ENCODE assay signal across 21 mouse cellular contexts in the genomic region with DNA sequence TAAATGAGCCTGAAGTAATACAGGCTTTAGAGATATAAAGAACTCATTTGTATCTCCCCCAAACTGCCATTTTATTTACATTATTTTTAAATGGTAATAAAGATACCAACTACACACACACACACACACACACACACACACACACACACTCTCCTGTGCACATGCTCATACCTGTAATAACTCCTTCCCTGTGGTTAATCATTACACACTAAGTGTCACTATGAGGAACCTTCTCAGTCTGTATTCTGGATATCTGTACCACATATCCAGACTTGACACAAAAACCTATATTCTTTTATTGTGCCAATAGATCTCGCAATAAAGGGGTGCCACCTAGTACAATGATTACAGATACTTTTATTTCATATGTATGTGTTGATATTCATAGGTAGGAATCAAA.
A peak's percentile ranks its signal among the peaks of the same experiment; 100 is the strongest.
DNase-seq lines count a peak whose midpoint lies in the region; ATAC-seq and TF ChIP-seq lines count a peak whose summit lies in the region.
"Had no signal": no experiment of that assay in that cellular context is flagged by ENCODE, and none has a peak within 500 bp of the region (broad histone marks: within the 10 kb centered on the region; RNA-seq: fewer than 3 reads in every experiment).

No protein-coding gene starts in this region.

- H3K27ac ChIP-seq in intestine, embryonic 15.5 days, result no peak overlapping the region
- no peak overlapping the region for H3K27ac ChIP-seq in intestine, embryonic 16.5 days (ENCODE audit: low read length)
- H3K27ac ChIP-seq in intestine, postnatal 0 days (ENCODE audit: low read depth, low read length), result no peak overlapping the region

- WGBS in intestine, embryonic 15.5 days, result 63% methylated on average over 1 of the region's 1 CpGs
- 72% methylated on average over 1 of the region's 1 CpGs for WGBS in intestine, embryonic 16.5 days
- WGBS in intestine, postnatal 0 days, result 48% methylated on average over 1 of the region's 1 CpGs

- no peaks in the 10 kb centered on the region for H3K27me3 ChIP-seq in intestine, embryonic 15.5 days (replicated peaks)
- no peaks in the 10 kb centered on the region for H3K27me3 ChIP-seq in intestine, embryonic 16.5 days (replicated peaks; ENCODE audit: control insufficient read depth, insufficient read depth, low read length)
- no peaks in the 10 kb centered on the region for H3K27me3 ChIP-seq in intestine, postnatal 0 days (replicated peaks; ENCODE audit: control insufficient read depth, insufficient read depth, low read length)
- H3K27me3 ChIP-seq: CH12.LX, Patski had no signal

- no peak overlapping the region for H3K4me3 ChIP-seq in intestine, embryonic 15.5 days (replicated peaks)
- H3K4me3 ChIP-seq in intestine, embryonic 16.5 days (ENCODE audit: low read length), result no peak overlapping the region
- H3K4me3 ChIP-seq in intestine, postnatal 0 days (ENCODE audit: low read depth, low read length), result no peak overlapping the region

- no peak overlapping the region for H3K4me2 ChIP-seq in intestine, embryonic 15.5 days (replicated peaks)
- no peak overlapping the region for H3K4me2 ChIP-seq in intestine, embryonic 16.5 days (ENCODE audit: low read depth, low read length)
- no peak overlapping the region for H3K4me2 ChIP-seq in intestine, postnatal 0 days (replicated peaks; ENCODE audit: low read depth)

- peak; percentile 81; the same call in 1 of the 2 replicates for ATAC-seq in intestine, embryonic 15.5 days
- peak; percentile 92 for ATAC-seq in intestine, embryonic 16.5 days
- peak; percentile 77; the same call in 1 of the 2 replicates for ATAC-seq in intestine, postnatal 0 days
- ATAC-seq in frontal cortex, adult (ENCODE audit: low TSS enrichment), result no peak
- ATAC-seq: activated CD4-positive, CD25-positive, alpha-beta regulatory T cell, adult 4 months; CD4-positive, CD25-positive, alpha-beta regulatory T cell, adult 4 months; Patski had no signal

- no peak for TF ChIP-seq CTCF in intestine, postnatal 0 days (IDR thresholded peaks at IDR 0.05; ENCODE audit: low read depth)

- H3K4me1 ChIP-seq in intestine, embryonic 15.5 days (replicated peaks), result no peaks in the 10 kb centered on the region
- H3K4me1 ChIP-seq in intestine, embryonic 16.5 days (ENCODE audit: control insufficient read depth, insufficient read depth, low read length), result no peaks in the 10 kb centered on the region
- H3K4me1 ChIP-seq in intestine, postnatal 0 days (replicated peaks; ENCODE audit: control insufficient read depth, insufficient read depth, low read length), result no peaks in the 10 kb centered on the region

- DNase-seq in layer of hippocampus, adult 18-20 months (ENCODE audit: low spot score in 2 of 2), result no peak
- DNase-seq in embryo, embryonic 11 days, result no peak
- DNase-seq: adrenal gland, adult 2 months; adrenal gland, adult 8-10 months; adrenal gland, postnatal 10 days; adrenal gland, postnatal 14 days; adrenal gland, postnatal 25 days; adrenal gland, postnatal 36 days; B cell, adult 2 months; cerebellum, adult 11 months; cerebellum, adult 11-12 months; cerebellum, adult 18-20 months had no signal

- H3K9ac ChIP-seq in intestine, embryonic 15.5 days, result no peak overlapping the region
- H3K9ac ChIP-seq in intestine, embryonic 16.5 days (ENCODE audit: low read depth, low read length), result no peak overlapping the region
- H3K9ac ChIP-seq in intestine, postnatal 0 days (ENCODE audit: low read depth, low read length), result no peak overlapping the region

- H3K36me3 ChIP-seq in intestine, embryonic 15.5 days, result no peaks in the 10 kb centered on the region
- H3K36me3 ChIP-seq in intestine, embryonic 16.5 days (ENCODE audit: control insufficient read depth, insufficient read depth, low read length), result no peaks in the 10 kb centered on the region
- no peaks in the 10 kb centered on the region for H3K36me3 ChIP-seq in intestine, postnatal 0 days (ENCODE audit: control insufficient read depth, insufficient read depth)
- H3K36me3 ChIP-seq: G1E had no signal

- H3K9me3 ChIP-seq in intestine, embryonic 15.5 days, result no peaks in the 10 kb centered on the region
- H3K9me3 ChIP-seq in intestine, embryonic 16.5 days (ENCODE audit: control insufficient read depth, low read length), result no peaks in the 10 kb centered on the region
- no peaks in the 10 kb centered on the region for H3K9me3 ChIP-seq in intestine, postnatal 0 days (ENCODE audit: control insufficient read depth)
- H3K9me3 ChIP-seq: G1E had no signal
